Mouse (Mus musculus): ENCODE data around the gene Dennd1b.

Dennd1b gene

GRCm38 (mm10) chr1:138963161-138963867, at the start of gene Dennd1b:
Gene Dennd1b (plus strand): TSS chr1:138963435.
- DNase-seq (ENCODE audit: low spot score) = peak; percentile 73

- no peak for DNase-seq (ENCODE audit: low spot score)
Observed at GRCm38 (mm10) chr1:138915596-138915995, 47.6 kb upstream of the Dennd1b start.

- no peak for DNase-seq (ENCODE audit: low spot score)
Observed at GRCm38 (mm10) chr1:138919601-138920000, 43.6 kb upstream of the Dennd1b start.

- no peak for DNase-seq (ENCODE audit: low spot score)
Observed at GRCm38 (mm10) chr1:138920082-138920481, 43.2 kb upstream of the Dennd1b start.

GRCm38 (mm10) chr1:138920799-138921198, 42.4 kb upstream of the Dennd1b start:
- no peak for DNase-seq (ENCODE audit: low spot score)

- no peak for DNase-seq (ENCODE audit: low spot score)
Observed at GRCm38 (mm10) chr1:138922886-138923285, 40.3 kb upstream of the Dennd1b start.

- DNase-seq (ENCODE audit: low spot score) = no peak
Observed at GRCm38 (mm10) chr1:138924282-138924681, 39.0 kb upstream of the Dennd1b start.

GRCm38 (mm10) chr1:138928671-138929483, 34.4 kb upstream of the Dennd1b start:
- DNase-seq (ENCODE audit: low spot score) = no peak

GRCm38 (mm10) chr1:138929985-138930384, 33.2 kb upstream of the Dennd1b start:
- no peak for DNase-seq (ENCODE audit: low spot score)

GRCm38 (mm10) chr1:138930856-138931255, 32.4 kb upstream of the Dennd1b start:
- DNase-seq (ENCODE audit: low spot score) = no peak

GRCm38 (mm10) chr1:138936169-138936568, 27.1 kb upstream of the Dennd1b start:
- DNase-seq (ENCODE audit: low spot score) = no peak

GRCm38 (mm10) chr1:138937686-138938370, 25.4 kb upstream of the Dennd1b start:
- no peak for DNase-seq (ENCODE audit: low spot score)

GRCm38 (mm10) chr1:138939579-138940139, 23.6 kb upstream of the Dennd1b start:
- DNase-seq (ENCODE audit: low spot score) = no peak

- no peak for DNase-seq (ENCODE audit: low spot score)
Observed at GRCm38 (mm10) chr1:138940407-138940806, 22.8 kb upstream of the Dennd1b start.

- DNase-seq (ENCODE audit: low spot score) = no peak
Observed at GRCm38 (mm10) chr1:138952173-138952572, 11.1 kb upstream of the Dennd1b start.

GRCm38 (mm10) chr1:138954978-138955377, 8.3 kb upstream of the Dennd1b start:
- DNase-seq (ENCODE audit: low spot score) = no peak

- DNase-seq (ENCODE audit: low spot score) = no peak
Observed at GRCm38 (mm10) chr1:138955455-138955854, 7.8 kb upstream of the Dennd1b start.

- DNase-seq (ENCODE audit: low spot score) = no peak
Observed at GRCm38 (mm10) chr1:138956511-138956910, 6.7 kb upstream of the Dennd1b start.

- DNase-seq (ENCODE audit: low spot score) = no peak
Observed at GRCm38 (mm10) chr1:138957111-138957510, 6.1 kb upstream of the Dennd1b start.

GRCm38 (mm10) chr1:138958863-138959262, 4.4 kb upstream of the Dennd1b start:
- no peak for DNase-seq (ENCODE audit: low spot score)

- no peak for DNase-seq (ENCODE audit: low spot score)
Observed at GRCm38 (mm10) chr1:138959903-138960483, 3.2 kb upstream of the Dennd1b start.

Data from ovary, postnatal 36 days (tissue).